Mouse (Mus musculus) kidney, adult 8-10 months (tissue): ENCODE results near the gene Olfr1084.
"Not testable (repeated sequence)": the region's sequence is repeated elsewhere in the genome, so short reads cannot be mapped to it uniquely, and the experiment has no call there.

Experiments used
- DNase-seq, 2 experiments: peaks; one replicate each; pipeline ENCODE4 v3.0.0; 2022

Gene Olfr1084

DNA sequence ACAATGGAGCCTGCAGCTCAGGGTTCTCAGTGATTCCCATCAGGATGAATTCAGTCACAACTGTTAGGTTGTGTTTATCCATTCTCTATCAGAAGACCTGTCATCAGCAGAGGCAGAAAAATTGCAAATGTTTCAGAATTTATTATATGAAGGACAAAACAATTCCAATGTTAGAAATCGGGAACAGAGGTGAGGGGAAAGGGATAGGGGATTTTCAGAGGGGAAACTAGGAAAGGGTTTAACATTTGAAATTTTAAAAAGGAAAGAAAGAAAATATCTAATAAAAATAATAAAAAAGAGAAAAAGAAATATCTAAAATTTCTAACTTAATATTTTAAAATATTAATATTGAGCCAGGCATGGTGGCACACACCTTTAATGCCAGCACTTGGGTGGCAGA, at the start of gene Olfr1084:
Gene Olfr1084, minus strand, starts transcription at position 101 of the 400 bp plus-strand sequence.
- not testable (repeated sequence) for DNase-seq

- no peak for DNase-seq
Measured at GRCm38 (mm10) chr2:86679992-86680391, 40.5 kb upstream of the Olfr1084 start, which contains the start of gene Olfr1086. TSS of gene Olfr1086 (minus strand) at chr2:86680092.

DNA sequence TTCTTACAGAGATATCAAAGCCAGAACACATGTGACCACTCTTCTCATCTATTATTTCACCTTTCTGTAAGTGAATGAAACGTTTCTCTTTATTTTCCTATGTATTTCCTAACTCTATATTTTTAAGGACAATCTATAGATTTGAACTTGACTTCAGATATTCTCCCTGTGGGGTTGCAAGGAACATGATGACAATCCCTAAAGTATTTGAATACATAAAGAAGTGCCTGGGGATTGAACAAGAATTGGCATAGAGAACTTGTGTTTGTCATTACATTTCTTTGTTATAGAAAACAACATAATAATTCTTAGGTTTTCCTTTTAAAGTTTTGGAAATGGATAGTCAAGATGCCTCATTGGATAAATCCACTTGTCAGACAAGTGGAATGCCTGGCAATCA, 22.4 kb upstream of the Olfr1084 start, which contains the start of gene Olfr1085:
Gene Olfr1085, minus strand, starts transcription at position 101 of the 400 bp plus-strand sequence.
- DNase-seq, result no peak

DNA sequence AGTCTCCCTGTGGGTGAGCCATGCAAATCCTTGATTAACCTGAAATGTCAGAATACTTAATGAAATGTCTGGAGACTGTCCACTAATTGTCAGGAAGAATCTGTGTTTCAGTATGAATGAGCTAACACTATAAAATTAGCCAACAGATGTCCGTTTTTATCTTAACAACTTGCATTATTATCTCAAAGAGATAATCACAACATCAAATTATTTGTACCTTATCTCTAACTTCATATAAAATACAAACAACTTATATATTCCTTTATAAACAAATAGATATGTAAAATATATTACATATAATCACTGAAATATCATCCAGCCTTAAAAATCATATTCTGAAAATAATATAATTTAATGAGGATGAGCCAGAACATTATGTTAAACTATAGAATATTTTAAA, 40.7 kb downstream of the Olfr1084 start, which contains the start of gene Olfr1082:
Gene Olfr1082, minus strand, starts transcription at position 101 of the 400 bp plus-strand sequence.
- not testable (repeated sequence) for DNase-seq
